ENCODE assay signal across 16 mouse cellular contexts in genomic region chr2:26973960-26974359, GRCm38 (mm10). TPM values are rescaled to one million over a fixed set of nuclear protein-coding genes. Genes with fewer than 3 reads are reported as not detected.
DNase-seq lines count a peak whose midpoint lies in the region; ATAC-seq lines count a peak whose summit lies in the region.
"Had no signal": no experiment of that assay in that cellular context is flagged by ENCODE, and none has a peak within 500 bp of the region (broad histone marks: within the 10 kb centered on the region; RNA-seq: fewer than 3 reads in every experiment).

No protein-coding gene starts in this region.

- WGBS in heart, embryonic 10.5 days, result 38% methylated on average over 4 of the region's 4 CpGs

- H3K9me3 ChIP-seq in heart, embryonic 10.5 days, result no peaks in the 10 kb centered on the region
- H3K9me3 ChIP-seq: hindbrain, embryonic 13.5 days; neural tube, embryonic 13.5 days had no signal

- DNase-seq in spleen, adult 18-20 months, result peak; percentile 13
- DNase-seq in spleen, adult 12 weeks (ENCODE audit: low spot score), result no peak
- no peak for DNase-seq in layer of hippocampus, postnatal 14 days (ENCODE audit: low spot score in 2 of 2)
- no peak for DNase-seq in heart, embryonic 10.5 days (ENCODE audit: low spot score)
- no peak for DNase-seq in adrenal gland, postnatal 25 days
- DNase-seq: cerebellum, adult 9-11 months; heart, adult 11 months had no signal

- no peaks in the 10 kb centered on the region for H3K36me3 ChIP-seq in heart, embryonic 10.5 days
- H3K36me3 ChIP-seq: hindbrain, embryonic 13.5 days; neural tube, embryonic 13.5 days had no signal

- no peak overlapping the region for H3K4me3 ChIP-seq in heart, embryonic 10.5 days
- H3K4me3 ChIP-seq: hindbrain, embryonic 13.5 days; neural tube, embryonic 13.5 days had no signal

- no peaks in the 10 kb centered on the region for H3K4me1 ChIP-seq in heart, embryonic 10.5 days
- H3K4me1 ChIP-seq: hindbrain, embryonic 13.5 days; neural tube, embryonic 13.5 days had no signal

- no peak overlapping the region for H3K27ac ChIP-seq in heart, embryonic 10.5 days
- H3K27ac ChIP-seq: hindbrain, embryonic 13.5 days; liver, embryonic 14.5 days; neural tube, embryonic 13.5 days had no signal

- peak; percentile 56 for ATAC-seq in common myeloid progenitor, adult 5-6 weeks (replicated peaks; ENCODE audit: low read depth, poor library complexity, severe bottlenecking)
- ATAC-seq in megakaryocyte, adult 5-6 weeks (ENCODE audit: poor library complexity, severe bottlenecking), result peak; percentile 35; the same call in 1 of the 2 replicates
- ATAC-seq: midbrain, embryonic 16.5 days; Patski had no signal

- peaks cover 29% of the 10 kb centered on the region for H3K27me3 ChIP-seq in heart, embryonic 10.5 days (ENCODE audit: insufficient read depth, poor library complexity, severe bottlenecking)
- H3K27me3 ChIP-seq: neural tube, embryonic 13.5 days had no signal

RNA-seq across cellular contexts. Expression of gene Adamts13, which starts 0.7 kb away (rescaled TPM):
- total RNA-seq in common myeloid progenitor, adult 5-6 weeks (2017), result not detected in 2 replicates
- total RNA-seq in megakaryocyte, adult 5-6 weeks (2015), result 0.04 TPM in 1 of 2 replicates, not detected in the other
- total RNA-seq in megakaryocyte, adult 5-6 weeks (2017), result 0.24 and 0.95 TPM in 2 replicates
- 1 to 10 TPM; 1.4 to 1.7 TPM for total RNA-seq in layer of hippocampus, postnatal 14 days (2021)
- 0.04 TPM in 1 of 2 replicates, not detected in the other for polyA plus RNA-seq in heart, embryonic 10.5 days (2016; fragmentation: Nextera tagmentation; extraction: Ambion mirVana)
- total RNA-seq in adrenal gland, postnatal 25 days (2021), result not detected in 2 replicates
- polyA plus RNA-seq: heart, embryonic 16.5 days; midbrain, embryonic 16.5 days; neural tube, embryonic 13.5 days had no signal

RNA-seq across cellular contexts. Expression of gene Rexo4, which starts 9.8 kb away (rescaled TPM):
- 94.5 and 117 TPM in 2 replicates for total RNA-seq in common myeloid progenitor, adult 5-6 weeks (2017)
- total RNA-seq in megakaryocyte, adult 5-6 weeks (2015), result 19.4 and 21.1 TPM in 2 replicates
- 69.1 and 72.6 TPM in 2 replicates for total RNA-seq in megakaryocyte, adult 5-6 weeks (2017)
- 10 to 100 TPM; 53.5 to 55.7 TPM for total RNA-seq in layer of hippocampus, postnatal 14 days (2021)
- 34.5 and 46.9 TPM in 2 replicates for polyA plus RNA-seq in heart, embryonic 10.5 days (2016; fragmentation: Nextera tagmentation; extraction: Ambion mirVana)
- 40.5 and 51.1 TPM in 2 replicates for total RNA-seq in adrenal gland, postnatal 25 days (2021)

RNA-seq across cellular contexts. Expression of gene Cacfd1, which starts 35.8 kb away (rescaled TPM):
- total RNA-seq in common myeloid progenitor, adult 5-6 weeks (2017), result 5.9 and 8.3 TPM in 2 replicates
- 11.9 and 14.9 TPM in 2 replicates for total RNA-seq in megakaryocyte, adult 5-6 weeks (2015)
- total RNA-seq in megakaryocyte, adult 5-6 weeks (2017), result 4.7 and 7.5 TPM in 2 replicates
- total RNA-seq in layer of hippocampus, postnatal 14 days (2021), result 10 to 100 TPM; 50.6 to 52.1 TPM
- polyA plus RNA-seq in heart, embryonic 10.5 days (2016; fragmentation: Nextera tagmentation; extraction: Ambion mirVana), result 48.3 and 54.5 TPM in 2 replicates
- 47.5 and 53.5 TPM in 2 replicates for total RNA-seq in adrenal gland, postnatal 25 days (2021)

RNA-seq across cellular contexts. Expression of gene Stkld1, which starts 40.1 kb away (rescaled TPM):
- 0.23 TPM in 1 of 2 replicates, not detected in the other for total RNA-seq in common myeloid progenitor, adult 5-6 weeks (2017)
- 0.16 and 0.60 TPM in 2 replicates for total RNA-seq in megakaryocyte, adult 5-6 weeks (2015)
- not detected in 2 replicates for total RNA-seq in megakaryocyte, adult 5-6 weeks (2017)
- under 1 TPM; 0.17 to 0.18 TPM for total RNA-seq in layer of hippocampus, postnatal 14 days (2021)
- 0.15 and 0.36 TPM in 2 replicates for polyA plus RNA-seq in heart, embryonic 10.5 days (2016; fragmentation: Nextera tagmentation; extraction: Ambion mirVana)
- total RNA-seq in adrenal gland, postnatal 25 days (2021), result 0.33 TPM in 1 of 2 replicates, not detected in the other
- polyA plus RNA-seq: kidney, embryonic 14.5 days had no signal

RNA-seq across cellular contexts. Expression of gene Surf4, which starts 40.2 kb away (rescaled TPM):
- 50.3 and 51.5 TPM in 2 replicates for total RNA-seq in common myeloid progenitor, adult 5-6 weeks (2017)
- total RNA-seq in megakaryocyte, adult 5-6 weeks (2015), result 95.0 and 100 TPM in 2 replicates
- total RNA-seq in megakaryocyte, adult 5-6 weeks (2017), result 86.1 and 98.4 TPM in 2 replicates
- 10 to 100 TPM; 60.2 to 61.7 TPM for total RNA-seq in layer of hippocampus, postnatal 14 days (2021)
- 229 and 242 TPM in 2 replicates for polyA plus RNA-seq in heart, embryonic 10.5 days (2016; fragmentation: Nextera tagmentation; extraction: Ambion mirVana)
- 152 and 210 TPM in 2 replicates for total RNA-seq in adrenal gland, postnatal 25 days (2021)

Comparison
In these comparisons a context has a peak if more than half of its experiments do, and no peak if none do; other contexts are left out.
1. DNase-seq: peak in spleen, adult 18-20 months (2 of 2); none in spleen, adult 12 weeks (single experiment), layer of hippocampus, postnatal 14 days (0 of 2), heart, embryonic 10.5 days (single experiment) and adrenal gland, postnatal 25 days (single experiment).